Mouse (Mus musculus): ENCODE measurements around the gene D030056L22Rik. TPM values are rescaled to one million over a fixed set of nuclear protein-coding genes. Genes with fewer than 3 reads are reported as not detected.
"Not testable (repeated sequence)": the region's sequence is repeated elsewhere in the genome, so short reads cannot be mapped to it uniquely, and the experiment has no call there.

D030056L22Rik gene
- polyA plus RNA-seq, 1 experiment, result 19.9 TPM

DNA sequence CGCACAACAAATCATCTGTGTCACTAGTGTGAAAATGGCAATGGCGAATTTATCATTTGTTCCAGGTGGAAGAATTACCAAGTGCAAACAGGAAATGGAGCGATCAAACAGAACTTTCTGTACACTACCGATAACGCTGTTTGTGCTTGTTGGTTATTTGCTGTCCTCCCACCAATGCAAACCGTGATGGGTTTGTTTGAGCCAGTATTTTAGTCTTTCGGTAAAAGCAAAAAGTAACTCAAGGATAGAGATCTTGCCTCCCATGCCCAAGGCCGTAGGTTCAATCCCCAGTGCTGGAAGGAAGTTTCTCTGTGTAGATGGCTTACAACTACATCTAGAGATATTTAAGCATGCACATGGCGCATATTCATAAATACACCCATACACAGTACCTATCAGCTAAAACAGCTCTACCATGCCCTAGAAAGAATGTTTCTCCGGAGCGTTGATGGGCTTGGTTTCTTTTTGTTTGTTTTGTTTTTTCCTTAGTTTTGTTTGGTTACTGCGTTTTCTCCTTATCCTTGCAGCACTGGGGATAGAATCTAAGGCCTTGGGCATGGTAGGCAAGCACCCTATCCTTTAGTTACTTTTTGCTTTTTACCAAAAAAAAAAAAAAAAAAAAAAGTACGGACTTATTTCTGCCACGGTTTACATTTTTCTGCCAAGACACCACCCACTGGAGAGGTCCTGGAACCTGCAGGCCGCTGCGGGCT, 684 bp upstream of the D030056L22Rik start:
- peak overlapping the region; percentile 67 for H3ac ChIP-seq (ENCODE audit: control insufficient read depth, insufficient read length, low read depth)
- H3K79me3 ChIP-seq (ENCODE audit: low read depth), result peaks cover 39% of the 10 kb centered on the region
- H3K27me3 ChIP-seq (ENCODE audit: control insufficient read depth, insufficient read depth, insufficient read length), result no peaks in the 10 kb centered on the region
- H3K36me3 ChIP-seq (ENCODE audit: control insufficient read depth, insufficient read depth), result peaks cover 8% of the 10 kb centered on the region
- H3K79me2 ChIP-seq (ENCODE audit: control insufficient read depth, insufficient read depth), result peaks cover 43% of the 10 kb centered on the region
- TF ChIP-seq MYOG (IDR thresholded peaks at IDR 0.05; ENCODE audit: control insufficient read depth, extremely low read depth, insufficient read length) (no peak), CTCF (IDR thresholded peaks at IDR 0.05; ENCODE audit: control insufficient read depth, insufficient read depth, insufficient read length) (no peak), MYOD1 (IDR thresholded peaks at IDR 0.05; ENCODE audit: control insufficient read depth, insufficient read length, low read depth) (no peak), MAX (IDR thresholded peaks at IDR 0.05) (no peak), FOSL1 (IDR thresholded peaks at IDR 0.05; ENCODE audit: insufficient read depth, low read length, poor library complexity, severe bottlenecking) (no peak), CEBPB (IDR thresholded peaks at IDR 0.05; ENCODE audit: low read depth) (no peak), USF1 (IDR thresholded peaks at IDR 0.05; ENCODE audit: low read depth) (no peak)
- peak overlapping the region; percentile 91 for H3K4me3 ChIP-seq (ENCODE audit: insufficient read depth, poor library complexity, severe bottlenecking)

DNA sequence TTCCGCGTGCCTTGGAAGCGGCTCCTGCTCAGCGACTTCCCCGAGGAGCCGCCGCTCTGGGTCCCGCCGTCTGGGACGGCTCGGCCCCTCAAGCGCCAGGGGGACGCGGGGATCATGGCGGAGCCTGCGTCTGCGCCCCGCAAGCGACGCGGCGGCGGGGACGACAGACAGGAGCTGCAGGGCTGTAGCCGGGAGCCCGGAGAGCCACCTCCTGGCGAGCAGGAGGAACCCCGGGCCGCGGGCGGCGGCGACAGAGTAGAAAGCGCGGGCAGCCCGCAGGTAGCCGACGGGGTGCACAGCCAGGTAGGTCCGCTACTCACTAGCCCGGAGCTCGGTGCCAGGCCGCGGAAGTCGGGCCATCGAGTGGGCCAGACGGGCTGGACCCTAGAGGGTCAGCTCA, 364 bp downstream of the D030056L22Rik start:
- Histone ChIP-seq H3ac (ENCODE audit: control insufficient read depth, insufficient read length, low read depth) (peak overlapping the region; percentile 84), H3K79me3 (ENCODE audit: low read depth) (peaks cover 43% of the 10 kb centered on the region), H3K36me3 (ENCODE audit: control insufficient read depth, insufficient read depth) (peaks cover 18% of the 10 kb centered on the region), H3K79me2 (ENCODE audit: control insufficient read depth, insufficient read depth) (peaks cover 52% of the 10 kb centered on the region), H3K4me3 (ENCODE audit: insufficient read depth, poor library complexity, severe bottlenecking) (peak overlapping the region; percentile 91)
- not testable (repeated sequence) for H3K27me3 ChIP-seq (ENCODE audit: control insufficient read depth, insufficient read depth, insufficient read length)

DNA sequence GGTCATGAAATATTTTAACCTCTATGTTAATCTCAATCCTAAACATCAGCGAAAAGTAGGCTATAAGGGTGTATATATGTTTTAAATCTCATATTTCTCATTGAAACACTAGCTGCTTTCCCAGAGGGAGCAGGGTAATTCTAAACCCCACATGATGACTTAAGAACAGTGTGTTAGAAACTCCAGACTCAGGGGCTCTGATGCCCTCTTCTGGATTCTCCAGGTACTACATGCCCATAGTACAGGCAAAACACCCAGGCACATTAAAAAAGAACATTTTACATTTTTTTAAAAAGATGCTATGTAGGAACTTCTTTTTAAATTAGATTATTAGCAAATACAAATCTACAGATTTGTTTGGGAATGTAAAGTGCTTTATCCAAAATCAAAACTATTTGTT, 3.4 kb downstream of the D030056L22Rik start:
- Histone ChIP-seq H3ac (ENCODE audit: control insufficient read depth, insufficient read length, low read depth) (no peak overlapping the region), H3K36me3 (ENCODE audit: control insufficient read depth, insufficient read depth) (peaks cover 32% of the 10 kb centered on the region), H3K27me3 (ENCODE audit: control insufficient read depth, insufficient read depth, insufficient read length) (no peaks in the 10 kb centered on the region), H3K79me3 (ENCODE audit: low read depth) (peaks cover 44% of the 10 kb centered on the region), H3K79me2 (ENCODE audit: control insufficient read depth, insufficient read depth) (peaks cover 62% of the 10 kb centered on the region), H3K4me3 (ENCODE audit: insufficient read depth, poor library complexity, severe bottlenecking) (no peak overlapping the region)
- no peak for TF ChIP-seq CTCF (IDR thresholded peaks at IDR 0.05; ENCODE audit: control insufficient read depth, insufficient read depth, insufficient read length)
- TF ChIP-seq MAX (IDR thresholded peaks at IDR 0.05), result no peak
- TF ChIP-seq FOSL1 (IDR thresholded peaks at IDR 0.05; ENCODE audit: insufficient read depth, low read length, poor library complexity, severe bottlenecking), result no peak

DNA sequence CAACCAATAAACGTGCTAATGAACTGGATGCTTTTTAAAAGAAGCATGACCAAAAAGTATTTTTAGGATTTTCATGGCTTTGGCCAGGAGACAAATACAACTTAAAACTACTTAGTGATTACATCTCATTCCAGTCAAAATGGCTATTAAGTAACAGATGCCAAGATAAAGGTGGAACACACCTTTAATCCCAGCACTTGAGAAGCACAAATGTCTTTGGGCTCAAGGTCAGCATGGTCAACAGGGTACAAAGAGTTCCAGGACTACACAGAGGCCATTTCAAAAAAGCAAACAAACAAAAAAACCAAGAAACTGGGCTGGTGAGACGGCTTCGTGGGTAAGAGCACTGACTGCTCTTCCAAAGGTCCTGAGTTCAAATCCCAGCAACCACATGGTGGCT, 7.3 kb downstream of the D030056L22Rik start:
- Histone ChIP-seq H3K79me3 (ENCODE audit: low read depth) (peaks cover 24% of the 10 kb centered on the region), H3K27me3 (ENCODE audit: control insufficient read depth, insufficient read depth, insufficient read length) (no peaks in the 10 kb centered on the region), H3K79me2 (ENCODE audit: control insufficient read depth, insufficient read depth) (peaks cover 39% of the 10 kb centered on the region), H3ac (ENCODE audit: control insufficient read depth, insufficient read length, low read depth) (no peak overlapping the region), H3K4me3 (ENCODE audit: insufficient read depth, poor library complexity, severe bottlenecking) (no peak overlapping the region), H3K36me3 (ENCODE audit: control insufficient read depth, insufficient read depth) (peaks cover 32% of the 10 kb centered on the region)
- no peak for TF ChIP-seq FOSL1 (IDR thresholded peaks at IDR 0.05; ENCODE audit: insufficient read depth, low read length, poor library complexity, severe bottlenecking)
- TF ChIP-seq MAX (IDR thresholded peaks at IDR 0.05), result no peak
- TF ChIP-seq MYOG (IDR thresholded peaks at IDR 0.05; ENCODE audit: control insufficient read depth, extremely low read depth, insufficient read length), result no peak

DNA sequence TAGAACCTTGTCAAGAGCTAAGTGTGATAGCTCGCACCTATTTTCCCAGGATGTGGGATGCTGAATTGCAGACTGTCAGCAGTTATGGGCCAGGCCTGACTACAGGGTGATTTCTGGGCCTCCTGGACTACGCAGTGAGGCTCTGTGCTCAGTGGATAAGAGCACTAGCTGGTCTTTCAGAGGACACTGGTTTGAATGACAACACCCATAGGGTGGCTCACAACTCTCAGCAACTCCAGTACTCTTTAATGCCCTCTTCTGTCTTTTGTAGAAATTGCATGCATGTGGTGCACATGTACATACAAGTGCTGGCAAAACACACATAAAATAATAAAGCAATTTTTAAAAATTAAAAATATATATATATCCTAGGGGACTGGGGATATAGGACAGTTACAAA, 12.2 kb downstream of the D030056L22Rik start:
- H3K27me3 ChIP-seq (ENCODE audit: control insufficient read depth, insufficient read depth, insufficient read length), result no peaks in the 10 kb centered on the region

DNA sequence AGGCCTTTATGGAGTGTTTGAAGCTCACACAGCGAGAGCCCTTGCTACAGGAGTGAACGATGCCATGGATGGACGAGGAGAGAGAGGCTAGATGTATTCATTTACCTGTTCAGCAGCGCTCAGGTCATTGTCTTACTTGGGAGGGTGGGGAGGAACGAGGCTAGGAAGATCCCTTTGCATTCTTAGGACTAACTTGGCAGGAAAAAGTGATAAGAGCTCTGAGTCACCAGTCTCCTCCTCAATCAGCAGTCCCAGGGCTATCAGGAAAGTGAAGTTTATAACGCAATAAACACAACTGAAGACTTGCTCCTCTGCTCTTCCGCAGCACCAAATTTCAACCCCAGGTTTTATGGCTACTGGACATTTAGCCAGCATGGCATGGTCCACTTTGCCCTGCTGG, 17.3 kb downstream of the D030056L22Rik start:
- Histone ChIP-seq H3K4me3 (ENCODE audit: insufficient read depth, poor library complexity, severe bottlenecking) (no peak overlapping the region), H3K79me3 (ENCODE audit: low read depth) (no peaks in the 10 kb centered on the region)

More for the DNA sequence above, 12.2 kb downstream of the D030056L22Rik start:
- H3K4me3 ChIP-seq (ENCODE audit: insufficient read depth, poor library complexity, severe bottlenecking), result no peak overlapping the region
- no peak overlapping the region for H3ac ChIP-seq (ENCODE audit: control insufficient read depth, insufficient read length, low read depth)
- H3K79me2 ChIP-seq (ENCODE audit: control insufficient read depth, insufficient read depth), result no peaks in the 10 kb centered on the region
- TF ChIP-seq CTCF (IDR thresholded peaks at IDR 0.05; ENCODE audit: control insufficient read depth, insufficient read depth, insufficient read length) (no peak), MYOG (IDR thresholded peaks at IDR 0.05; ENCODE audit: control insufficient read depth, extremely low read depth, insufficient read length) (no peak), MAX (IDR thresholded peaks at IDR 0.05) (no peak), CEBPB (IDR thresholded peaks at IDR 0.05; ENCODE audit: low read depth) (no peak), MYOD1 (IDR thresholded peaks at IDR 0.05; ENCODE audit: control insufficient read depth, insufficient read length, low read depth) (no peak), USF1 (IDR thresholded peaks at IDR 0.05; ENCODE audit: low read depth) (no peak), FOSL1 (IDR thresholded peaks at IDR 0.05; ENCODE audit: insufficient read depth, low read length, poor library complexity, severe bottlenecking) (no peak)
- H3K79me3 ChIP-seq (ENCODE audit: low read depth), result no peaks in the 10 kb centered on the region
- no peaks in the 10 kb centered on the region for H3K36me3 ChIP-seq (ENCODE audit: control insufficient read depth, insufficient read depth)

More for the DNA sequence above, 17.3 kb downstream of the D030056L22Rik start:
- TF ChIP-seq MYOG (IDR thresholded peaks at IDR 0.05; ENCODE audit: control insufficient read depth, extremely low read depth, insufficient read length) (no peak), FOSL1 (IDR thresholded peaks at IDR 0.05; ENCODE audit: insufficient read depth, low read length, poor library complexity, severe bottlenecking) (no peak), MYOD1 (IDR thresholded peaks at IDR 0.05; ENCODE audit: control insufficient read depth, insufficient read length, low read depth) (no peak), CEBPB (IDR thresholded peaks at IDR 0.05; ENCODE audit: low read depth) (no peak), CTCF (IDR thresholded peaks at IDR 0.05; ENCODE audit: control insufficient read depth, insufficient read depth, insufficient read length) (no peak), MAX (IDR thresholded peaks at IDR 0.05) (no peak), USF1 (IDR thresholded peaks at IDR 0.05; ENCODE audit: low read depth) (no peak)
- no peaks in the 10 kb centered on the region for H3K36me3 ChIP-seq (ENCODE audit: control insufficient read depth, insufficient read depth)
- H3K27me3 ChIP-seq (ENCODE audit: control insufficient read depth, insufficient read depth, insufficient read length), result no peaks in the 10 kb centered on the region
- no peaks in the 10 kb centered on the region for H3K79me2 ChIP-seq (ENCODE audit: control insufficient read depth, insufficient read depth)
- H3ac ChIP-seq (ENCODE audit: control insufficient read depth, insufficient read length, low read depth), result no peak overlapping the region

All from C2C12 (cell line).